Mouse (Mus musculus): Measurements from ENCODE around the gene Sirt7. TPM values are rescaled to one million over a fixed set of nuclear protein-coding genes. Genes with fewer than 3 reads are reported as not detected.

The Sirt7 gene
- polyA plus RNA-seq, 1 experiment from 2014 or later, result 28.1 TPM

- no peak overlapping the region for H3K4me3 ChIP-seq (ENCODE audit: low read length)
- H3K36me3 ChIP-seq (ENCODE audit: control insufficient read depth, insufficient read depth), result peaks cover 14% of the 10 kb centered on the region; the same call in 1 of the 2 replicates
- no peaks in the 10 kb centered on the region for H3K9me3 ChIP-seq (replicated peaks; ENCODE audit: control insufficient read depth, low read length)
- no peaks in the 10 kb centered on the region for H3K27me3 ChIP-seq (ENCODE audit: control insufficient read depth, insufficient read depth, low read length)
- H3K4me1 ChIP-seq (ENCODE audit: control insufficient read depth, insufficient read depth, low read length), result peaks cover 13% of the 10 kb centered on the region
- no peak overlapping the region for H3K4me2 ChIP-seq (ENCODE audit: low read depth, low read length)
- ATAC-seq (replicated peaks; ENCODE audit: extremely low read depth, insufficient read depth, low FRiP score), result no peak
- 85% methylated on average over 8 of the region's 8 CpGs for WGBS
- H3K27ac ChIP-seq (ENCODE audit: low read length), result no peak overlapping the region
- H3K9ac ChIP-seq (ENCODE audit: low read length), result no peak overlapping the region
Observed at GRCm38 (mm10) chr11:120613976-120614375, 11.1 kb downstream of the Sirt7 start.

GRCm38 (mm10) chr11:120613481-120613972 lies 11.5 kb downstream of the Sirt7 start:
- Histone ChIP-seq H3K9me3 (replicated peaks; ENCODE audit: control insufficient read depth, low read length) (no peaks in the 10 kb centered on the region), H3K36me3 (ENCODE audit: control insufficient read depth, insufficient read depth) (peaks cover 12% of the 10 kb centered on the region; the same call in 1 of the 2 replicates), H3K4me2 (ENCODE audit: low read depth, low read length) (no peak overlapping the region), H3K27ac (ENCODE audit: low read length) (no peak overlapping the region), H3K4me1 (ENCODE audit: control insufficient read depth, insufficient read depth, low read length) (peaks cover 17% of the 10 kb centered on the region), H3K4me3 (ENCODE audit: low read length) (no peak overlapping the region), H3K27me3 (ENCODE audit: control insufficient read depth, insufficient read depth, low read length) (no peaks in the 10 kb centered on the region), H3K9ac (ENCODE audit: low read length) (no peak overlapping the region)
- ATAC-seq (replicated peaks; ENCODE audit: extremely low read depth, insufficient read depth, low FRiP score), result no peak
- 85% methylated on average over 10 of the region's 10 CpGs for WGBS

GRCm38 (mm10) chr11:120612763-120613162 lies 12.3 kb downstream of the Sirt7 start:
- Histone ChIP-seq H3K9me3 (replicated peaks; ENCODE audit: control insufficient read depth, low read length) (no peaks in the 10 kb centered on the region), H3K9ac (ENCODE audit: low read length) (no peak overlapping the region), H3K36me3 (ENCODE audit: control insufficient read depth, insufficient read depth) (peaks cover 9% of the 10 kb centered on the region; the same call in 1 of the 2 replicates), H3K4me2 (ENCODE audit: low read depth, low read length) (no peak overlapping the region), H3K27me3 (ENCODE audit: control insufficient read depth, insufficient read depth, low read length) (no peaks in the 10 kb centered on the region), H3K27ac (ENCODE audit: low read length) (no peak overlapping the region), H3K4me3 (ENCODE audit: low read length) (no peak overlapping the region), H3K4me1 (ENCODE audit: control insufficient read depth, insufficient read depth, low read length) (peaks cover 24% of the 10 kb centered on the region)
- ATAC-seq (replicated peaks; ENCODE audit: extremely low read depth, insufficient read depth, low FRiP score), result 0 out of 2 replicates have a peak, but pooled peaks have one; percentile 15
- 30% methylated on average over 6 of the region's 6 CpGs for WGBS

- ATAC-seq (replicated peaks; ENCODE audit: extremely low read depth, insufficient read depth, low FRiP score), result no peak
- H3K27ac ChIP-seq (ENCODE audit: low read length), result no peak overlapping the region
- no peaks in the 10 kb centered on the region for H3K9me3 ChIP-seq (replicated peaks; ENCODE audit: control insufficient read depth, low read length)
- no peaks in the 10 kb centered on the region for H3K27me3 ChIP-seq (ENCODE audit: control insufficient read depth, insufficient read depth, low read length)
- no peak overlapping the region for H3K4me3 ChIP-seq (ENCODE audit: low read length)
- 76% methylated on average over 9 of the region's 9 CpGs for WGBS
- H3K4me2 ChIP-seq (ENCODE audit: low read depth, low read length), result no peak overlapping the region
- H3K4me1 ChIP-seq (ENCODE audit: control insufficient read depth, insufficient read depth, low read length), result peaks cover 23% of the 10 kb centered on the region
- peaks cover 9% of the 10 kb centered on the region; the same call in 1 of the 2 replicates for H3K36me3 ChIP-seq (ENCODE audit: control insufficient read depth, insufficient read depth)
- H3K9ac ChIP-seq (ENCODE audit: low read length), result no peak overlapping the region
Observed at GRCm38 (mm10) chr11:120610477-120611046, 14.5 kb downstream of the Sirt7 start.

- Histone ChIP-seq H3K27ac (ENCODE audit: low read length) (peak overlapping the region; percentile 71), H3K4me1 (ENCODE audit: control insufficient read depth, insufficient read depth, low read length) (peaks cover 23% of the 10 kb centered on the region), H3K27me3 (ENCODE audit: control insufficient read depth, insufficient read depth, low read length) (no peaks in the 10 kb centered on the region), H3K36me3 (ENCODE audit: control insufficient read depth, insufficient read depth) (0 out of 2 replicates have a peak, but pooled peaks cover 8% of the 10 kb centered on the region), H3K9ac (ENCODE audit: low read length) (peak overlapping the region; percentile 68), H3K4me3 (ENCODE audit: low read length) (peak overlapping the region; percentile 45), H3K9me3 (replicated peaks; ENCODE audit: control insufficient read depth, low read length) (no peaks in the 10 kb centered on the region), H3K4me2 (ENCODE audit: low read depth, low read length) (peak overlapping the region; percentile 67)
- 34% methylated on average over 8 of the region's 8 CpGs for WGBS
- peak; percentile 76 for ATAC-seq (replicated peaks; ENCODE audit: extremely low read depth, insufficient read depth, low FRiP score)
Observed at GRCm38 (mm10) chr11:120609250-120609649, 15.8 kb downstream of the Sirt7 start.

GRCm38 (mm10) chr11:120608241-120609034 lies 16.6 kb downstream of the Sirt7 start, which contains the start of gene Npb:
Gene Npb, plus strand, starts transcription at chr11:120608477.
- no peaks in the 10 kb centered on the region for H3K9me3 ChIP-seq (replicated peaks; ENCODE audit: control insufficient read depth, low read length)
- no peaks in the 10 kb centered on the region for H3K27me3 ChIP-seq (ENCODE audit: control insufficient read depth, insufficient read depth, low read length)
- ATAC-seq (replicated peaks; ENCODE audit: extremely low read depth, insufficient read depth, low FRiP score), result no peak; the same call in 1 of the 2 replicates
- H3K4me1 ChIP-seq (ENCODE audit: control insufficient read depth, insufficient read depth, low read length), result peaks cover 23% of the 10 kb centered on the region
- 7% methylated on average over 45 of the region's 45 CpGs for WGBS
- peak within 1 kb of the TSS; percentile 68 for H3K9ac ChIP-seq (ENCODE audit: low read length)
- peaks cover 14% of the 10 kb centered on the region for H3K36me3 ChIP-seq (ENCODE audit: control insufficient read depth, insufficient read depth)
- peak within 1 kb of the TSS; percentile 67 for H3K4me2 ChIP-seq (ENCODE audit: low read depth, low read length)
- H3K27ac ChIP-seq (ENCODE audit: low read length), result peak within 1 kb of the TSS; percentile 71
- H3K4me3 ChIP-seq (ENCODE audit: low read length), result peak within 1 kb of the TSS; percentile 45

GRCm38 (mm10) chr11:120606764-120607163 lies 18.3 kb downstream of the Sirt7 start:
- 73% methylated on average over 4 of the region's 4 CpGs for WGBS
- Histone ChIP-seq H3K9me3 (replicated peaks; ENCODE audit: control insufficient read depth, low read length) (no peaks in the 10 kb centered on the region), H3K27me3 (ENCODE audit: control insufficient read depth, insufficient read depth, low read length) (no peaks in the 10 kb centered on the region), H3K27ac (ENCODE audit: low read length) (no peak overlapping the region; the same call in 1 of the 2 replicates), H3K4me3 (ENCODE audit: low read length) (no peak overlapping the region), H3K4me2 (ENCODE audit: low read depth, low read length) (no peak overlapping the region), H3K4me1 (ENCODE audit: control insufficient read depth, insufficient read depth, low read length) (peaks cover 23% of the 10 kb centered on the region), H3K36me3 (ENCODE audit: control insufficient read depth, insufficient read depth) (peaks cover 19% of the 10 kb centered on the region), H3K9ac (ENCODE audit: low read length) (no peak overlapping the region)
- ATAC-seq (replicated peaks; ENCODE audit: extremely low read depth, insufficient read depth, low FRiP score), result no peak

GRCm38 (mm10) chr11:120605667-120606066 lies 19.4 kb downstream of the Sirt7 start:
- no peak overlapping the region for H3K9ac ChIP-seq (ENCODE audit: low read length)
- H3K27ac ChIP-seq (ENCODE audit: low read length), result no peak overlapping the region
- no peaks in the 10 kb centered on the region for H3K27me3 ChIP-seq (ENCODE audit: control insufficient read depth, insufficient read depth, low read length)
- H3K9me3 ChIP-seq (replicated peaks; ENCODE audit: control insufficient read depth, low read length), result no peaks in the 10 kb centered on the region
- H3K4me3 ChIP-seq (ENCODE audit: low read length), result no peak overlapping the region
- H3K4me1 ChIP-seq (ENCODE audit: control insufficient read depth, insufficient read depth, low read length), result peaks cover 23% of the 10 kb centered on the region
- peaks cover 24% of the 10 kb centered on the region for H3K36me3 ChIP-seq (ENCODE audit: control insufficient read depth, insufficient read depth)
- no peak overlapping the region for H3K4me2 ChIP-seq (ENCODE audit: low read depth, low read length)
- WGBS, result 86% methylated on average over 7 of the region's 7 CpGs
- ATAC-seq (replicated peaks; ENCODE audit: extremely low read depth, insufficient read depth, low FRiP score), result no peak

GRCm38 (mm10) chr11:120603545-120603944 lies 21.5 kb downstream of the Sirt7 start:
- ATAC-seq (replicated peaks; ENCODE audit: extremely low read depth, insufficient read depth, low FRiP score), result no peak
- Histone ChIP-seq H3K27ac (ENCODE audit: low read length) (no peak overlapping the region), H3K27me3 (ENCODE audit: control insufficient read depth, insufficient read depth, low read length) (no peaks in the 10 kb centered on the region), H3K9me3 (replicated peaks; ENCODE audit: control insufficient read depth, low read length) (no peaks in the 10 kb centered on the region), H3K4me3 (ENCODE audit: low read length) (no peak overlapping the region), H3K4me2 (ENCODE audit: low read depth, low read length) (no peak overlapping the region), H3K36me3 (ENCODE audit: control insufficient read depth, insufficient read depth) (peaks cover 21% of the 10 kb centered on the region), H3K9ac (ENCODE audit: low read length) (no peak overlapping the region), H3K4me1 (ENCODE audit: control insufficient read depth, insufficient read depth, low read length) (peaks cover 18% of the 10 kb centered on the region)
- 80% methylated on average over 2 of the region's 2 CpGs for WGBS

Measured in heart, embryonic 16.5 days (tissue).